Mouse (Mus musculus) thymus, adult 2 months (tissue): ENCODE results near the gene AI661453.

Experiments
- CTCF ChIP-seq: fragments of 200-500 bp; IDR thresholded peaks from 2 replicates; pipeline ENCODE4 v1.5.1; 2012; ENCODE audit warnings: mild to moderate bottlenecking, control low read depth, low read length, moderate library complexity, borderline replicate concordance; ENCODE audit not compliant: control insufficient read depth, poor library complexity, insufficient read depth; ENCODE audit errors: extremely low read depth
- POLR2A ChIP-seq: fragments of 200-500 bp; IDR thresholded peaks from 2 replicates; pipeline ENCODE4 v1.6.1; 2012; ENCODE audit warnings: mild to moderate bottlenecking, low read length, control low read depth, moderate library complexity; ENCODE audit not compliant: control insufficient read depth, poor library complexity, insufficient read depth; ENCODE audit errors: extremely low read depth

- TF ChIP-seq CTCF = no peak
- no peak for TF ChIP-seq POLR2A
Observed at GRCm38 (mm10) chr17:47441296-47442051, 5.1 kb downstream of the AI661453 start.
